Mouse (Mus musculus) adrenal gland, adult (tissue): ENCODE measurements at regions not wholly inside any gene's neighbourhood (a gene's known extent, or its start where the extent isn't known, plus 50 kb on each side); places are given as distances from the start of the nearest gene placed in this dataset.

ENCODE experiments used
- DNase-seq, 2 experiments: peaks; one replicate each; pipeline ENCODE4 v3.0.0; 2022 to 2023; ENCODE audit warnings: low spot score in 1 of 2; ENCODE audit not compliant: inconsistent age in 2 of 2

DNA sequence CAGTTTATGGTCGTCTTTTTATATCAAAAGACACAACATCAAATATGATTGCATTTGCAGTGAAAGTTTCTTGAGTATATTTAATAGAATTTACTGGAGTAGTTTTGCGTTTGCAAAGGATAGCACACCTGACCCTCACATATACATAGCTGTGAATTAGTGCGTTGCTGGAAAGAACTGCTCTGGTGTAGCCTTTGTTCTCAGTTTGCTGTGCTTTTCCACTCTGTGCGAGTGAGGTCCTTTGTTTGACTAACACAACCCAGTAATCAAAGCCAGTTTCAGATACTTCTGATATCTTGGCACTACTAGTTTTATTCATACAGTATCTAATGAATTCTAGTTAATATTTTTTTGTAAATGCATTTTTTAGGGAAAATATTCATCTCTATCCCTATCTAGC lies 84.7 kb downstream of the Trim52 start:
- DNase-seq, result no peak

DNA sequence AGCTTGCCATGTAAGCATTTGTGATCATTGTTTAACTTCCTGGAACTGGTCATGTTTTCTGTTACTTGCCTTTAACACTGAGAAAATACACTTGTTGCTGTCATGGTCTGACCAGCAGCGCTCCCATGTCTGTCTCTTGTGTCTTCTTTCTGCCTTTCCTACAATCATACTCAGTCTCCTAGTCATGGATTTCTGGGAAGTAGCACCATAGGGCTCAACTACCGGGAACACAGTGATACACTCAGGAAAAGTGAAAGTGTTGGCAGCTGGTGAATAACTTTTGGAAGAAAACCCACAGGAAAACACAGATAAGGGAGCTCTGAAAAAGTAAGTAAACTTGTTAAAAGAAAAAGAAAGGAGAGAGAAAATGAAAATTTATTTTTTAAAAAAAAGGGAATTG lies 87.6 kb downstream of the Trim52 start:
- no peak for DNase-seq

DNA sequence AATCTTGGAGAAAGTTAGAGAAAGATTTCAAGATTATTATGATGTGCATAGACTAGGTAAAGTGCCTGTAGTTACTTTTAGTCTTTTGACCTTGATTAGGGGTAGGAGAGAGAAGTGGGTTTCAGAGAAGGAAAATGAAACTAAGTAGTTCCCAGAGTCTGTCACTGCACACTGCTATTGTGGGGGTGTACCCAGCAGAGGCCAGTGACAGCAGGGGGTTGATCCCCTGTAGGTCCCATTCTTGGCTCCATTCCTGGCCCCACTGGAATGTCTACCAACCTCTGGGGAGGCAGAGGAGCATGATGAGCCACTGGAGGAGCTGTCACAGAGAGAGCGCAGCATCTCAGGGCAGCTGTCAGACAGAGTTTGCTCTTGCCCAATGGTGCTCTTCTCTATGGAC lies 88.1 kb downstream of the Trim52 start:
- DNase-seq, result no peak

DNA sequence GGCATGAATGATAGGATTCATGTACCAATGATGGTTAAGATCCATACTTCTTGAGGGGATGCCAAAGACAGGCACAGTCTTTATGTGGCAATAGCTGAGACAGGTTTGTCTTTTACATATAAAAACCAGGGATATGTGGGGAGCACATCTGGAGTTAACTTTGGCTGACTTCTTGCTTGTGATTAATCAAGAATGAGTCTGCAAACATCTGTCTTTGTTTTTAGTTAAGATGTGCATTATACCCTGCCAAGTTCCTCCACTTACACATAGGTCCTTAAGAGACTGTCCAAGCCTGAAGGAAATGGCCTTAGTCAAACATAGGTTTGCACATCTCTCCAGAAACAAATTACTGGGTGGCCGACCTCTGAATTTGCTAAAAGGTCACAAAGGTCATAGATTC lies 91.8 kb downstream of the Trim52 start:
- DNase-seq, result no peak

DNA sequence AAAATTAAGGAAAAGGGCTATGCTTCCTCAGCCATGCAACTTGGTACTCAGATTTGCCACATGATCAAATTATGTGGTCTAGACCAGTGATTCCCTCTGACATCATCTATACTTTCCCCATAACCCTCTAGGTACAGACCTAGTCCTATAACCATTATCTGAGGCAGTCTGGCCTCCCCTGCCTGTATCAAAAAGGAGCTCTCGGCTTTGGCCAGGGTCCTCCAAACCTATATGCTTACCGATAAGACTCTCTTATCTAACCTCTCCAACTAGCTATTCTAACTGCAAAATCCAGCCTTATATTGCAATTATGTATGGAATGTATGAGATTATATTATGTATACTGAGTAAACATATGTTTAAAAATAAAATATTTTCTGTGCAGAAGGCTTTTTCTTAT lies 93.1 kb downstream of the Trim52 start:
- DNase-seq, result no peak

DNA sequence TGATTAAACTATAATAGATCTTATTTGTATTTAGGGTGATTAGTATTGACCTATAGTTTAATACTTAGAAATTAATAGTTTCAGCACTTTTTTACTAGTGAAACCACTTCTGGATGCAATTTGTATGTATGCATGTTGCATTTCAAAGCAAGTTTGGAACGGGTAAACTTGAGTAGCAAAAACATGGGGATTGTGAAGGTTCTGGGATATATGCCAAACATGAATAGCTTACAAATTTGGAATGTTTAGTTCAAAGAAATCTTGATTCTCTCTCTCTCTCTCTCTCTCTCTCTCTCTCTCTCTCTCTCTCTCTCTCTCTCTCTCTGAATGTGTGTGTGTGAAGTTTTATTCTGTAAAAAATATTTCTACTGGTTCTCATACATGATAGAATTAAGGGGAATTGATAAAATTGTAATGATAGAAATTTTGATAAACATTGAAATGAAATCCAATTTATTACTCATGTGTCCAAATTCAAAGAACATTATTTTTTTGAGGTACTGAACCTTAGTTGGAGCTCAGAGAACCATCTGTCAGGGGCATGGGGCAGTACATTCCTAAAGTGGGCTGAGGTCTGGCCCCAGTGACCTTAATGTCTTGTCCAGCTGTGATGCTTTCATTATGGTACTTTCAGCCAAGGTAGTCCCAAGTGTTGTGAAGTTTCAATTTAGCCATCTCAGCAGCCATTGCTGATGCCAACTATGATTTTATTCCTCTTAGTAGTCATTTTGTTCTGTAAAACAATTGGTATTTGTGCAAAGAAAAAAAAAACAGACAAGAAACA lies 93.7 kb downstream of the Trim52 start:
- DNase-seq, result no peak

DNA sequence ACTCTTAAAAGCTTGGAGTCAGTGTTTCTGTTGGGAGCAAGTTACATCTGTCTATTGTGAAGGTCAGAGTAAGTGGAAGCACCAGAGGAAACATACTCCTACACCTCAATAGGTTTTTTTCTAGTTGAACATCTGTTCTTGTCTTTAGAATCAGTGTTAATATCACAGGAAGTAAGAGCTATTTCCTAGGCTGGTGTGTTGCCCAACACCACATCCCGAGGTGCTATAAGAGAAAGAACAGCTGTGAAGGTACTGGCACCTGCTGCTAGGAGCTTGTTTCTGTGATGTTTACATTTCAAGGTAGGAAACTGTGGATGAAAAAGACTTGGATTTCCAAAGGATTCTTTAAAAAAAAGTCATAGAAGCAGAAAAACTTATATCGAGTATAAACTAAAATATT lies 105.1 kb downstream of the Trim52 start:
- DNase-seq, result no peak

DNA sequence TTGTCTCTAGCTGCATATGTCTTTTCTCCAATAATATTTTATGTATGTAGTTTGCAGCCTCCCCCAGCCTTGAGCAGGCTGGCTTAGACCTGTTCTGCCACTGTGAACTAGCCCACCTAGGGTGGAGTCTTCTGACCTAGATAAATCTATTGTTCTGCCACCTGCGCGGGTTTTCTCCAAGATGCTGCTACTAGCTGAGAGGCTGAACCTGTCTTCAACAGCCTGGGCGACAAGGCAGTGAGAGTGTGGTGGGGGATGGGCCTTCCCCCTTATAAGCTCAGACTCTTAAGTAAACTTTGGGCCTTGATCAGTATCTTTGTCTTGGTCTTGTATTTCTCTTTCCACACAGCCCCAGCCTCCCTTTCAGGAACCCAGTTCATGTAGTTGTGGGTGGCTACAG lies 111.7 kb downstream of the Trim52 start:
- no peak for DNase-seq

DNA sequence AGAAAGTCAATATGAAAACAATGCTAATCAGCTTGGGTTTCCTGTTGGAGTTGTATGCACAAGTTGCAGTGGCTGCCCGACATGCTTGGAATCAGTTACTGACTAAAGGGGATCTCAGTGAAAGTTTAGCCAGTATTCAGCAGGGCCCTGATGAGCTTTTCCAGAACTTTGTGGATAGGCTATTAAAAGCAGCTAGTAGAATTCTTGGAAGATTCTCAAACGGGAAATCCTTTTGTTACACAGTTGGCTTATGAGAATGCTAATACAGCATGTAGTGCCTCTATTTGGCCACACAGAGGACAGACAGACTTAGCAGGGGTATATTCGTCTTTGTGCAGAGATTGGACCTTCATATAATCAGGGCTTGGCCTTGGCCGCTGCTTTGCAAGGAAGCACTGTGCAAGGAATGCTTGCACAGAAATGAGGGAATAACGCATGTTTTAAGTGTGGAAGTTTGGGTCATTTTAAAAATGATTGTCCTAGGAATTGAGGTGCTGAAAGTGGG lies 113.3 kb downstream of the Trim52 start:
- DNase-seq, result no peak

DNA sequence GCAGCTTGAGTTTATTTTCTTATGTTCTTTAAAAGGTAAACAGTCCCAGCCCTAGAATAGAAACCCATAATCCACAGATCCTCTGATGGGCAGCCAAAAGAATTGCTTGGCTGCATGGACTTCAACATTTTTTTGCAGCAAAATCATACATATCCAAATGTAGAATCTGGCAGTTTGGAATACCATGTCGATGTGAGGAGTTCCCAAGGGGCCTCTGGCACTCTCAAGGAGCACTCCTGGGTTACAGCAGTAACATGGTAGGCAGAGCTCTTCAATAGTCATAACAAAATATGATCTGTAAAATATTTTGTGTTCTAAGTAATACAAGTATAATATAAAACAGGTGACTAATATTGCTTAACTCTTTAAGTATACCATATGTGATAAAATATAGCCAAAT lies 119.4 kb downstream of the Trim52 start:
- no peak for DNase-seq

DNA sequence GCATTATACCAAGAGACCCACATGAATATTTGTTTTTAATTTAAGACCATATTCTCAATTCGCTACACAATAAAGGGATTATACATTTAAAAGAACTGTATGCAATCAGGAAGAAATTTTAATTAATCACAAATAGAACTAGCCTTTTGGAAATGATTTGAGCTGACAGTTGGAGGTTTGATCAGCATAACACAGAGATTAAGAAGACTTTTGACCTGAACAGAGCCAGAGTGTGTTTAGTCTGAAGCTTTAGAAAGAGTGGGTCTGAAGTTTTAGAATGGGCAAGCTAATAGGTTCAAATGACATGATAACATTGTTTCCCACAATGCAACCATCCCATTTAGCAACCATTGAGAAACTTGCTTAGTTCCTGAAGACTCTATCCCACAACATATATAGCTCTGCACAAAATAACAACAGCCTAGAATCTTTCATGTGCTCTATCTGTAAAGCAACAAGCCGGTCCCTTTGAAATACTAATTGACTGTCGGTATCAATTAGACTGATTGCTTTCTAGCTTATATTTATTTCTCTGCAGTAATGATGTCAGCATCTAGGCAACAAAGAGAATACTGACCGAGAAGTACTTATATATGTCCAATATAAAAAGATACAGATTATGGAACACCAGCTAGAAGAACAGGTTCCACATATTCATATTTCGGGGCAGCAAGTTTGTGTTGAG lies 135.9 kb downstream of the Trim52 start:
- DNase-seq, result no peak

DNA sequence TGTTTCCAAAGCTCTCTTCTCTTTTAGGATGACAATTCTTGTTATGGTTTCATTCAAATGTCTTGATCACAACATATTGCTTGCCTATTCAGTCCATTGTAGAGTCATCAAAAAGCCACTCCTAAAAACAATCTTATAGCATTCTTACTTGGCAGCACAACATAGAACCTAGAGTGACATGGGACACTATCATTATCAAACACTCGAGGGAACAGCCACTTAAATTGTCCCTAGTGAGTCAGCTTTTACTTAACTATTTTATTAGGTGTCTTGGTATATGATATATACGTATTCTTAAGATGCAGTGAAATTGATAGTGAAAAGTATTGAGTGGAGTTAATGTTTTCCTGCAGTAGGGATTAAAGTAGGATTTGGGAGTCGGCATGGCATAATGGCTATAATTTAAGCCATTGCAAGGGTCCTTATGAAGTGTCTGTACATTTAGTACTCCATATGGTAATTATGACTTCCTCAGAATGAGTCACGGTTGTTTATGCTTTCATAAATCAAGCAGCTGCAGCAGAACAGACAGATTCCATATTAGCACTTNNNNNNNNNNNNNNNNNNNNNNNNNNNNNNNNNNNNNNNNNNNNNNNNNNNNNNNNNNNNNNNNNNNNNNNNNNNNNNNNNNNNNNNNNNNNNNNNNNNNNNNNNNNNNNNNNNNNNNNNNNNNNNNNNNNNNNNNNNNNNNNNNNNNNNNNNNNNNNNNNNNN lies 153.6 kb downstream of the Trim52 start:
- no peak for DNase-seq

DNA sequence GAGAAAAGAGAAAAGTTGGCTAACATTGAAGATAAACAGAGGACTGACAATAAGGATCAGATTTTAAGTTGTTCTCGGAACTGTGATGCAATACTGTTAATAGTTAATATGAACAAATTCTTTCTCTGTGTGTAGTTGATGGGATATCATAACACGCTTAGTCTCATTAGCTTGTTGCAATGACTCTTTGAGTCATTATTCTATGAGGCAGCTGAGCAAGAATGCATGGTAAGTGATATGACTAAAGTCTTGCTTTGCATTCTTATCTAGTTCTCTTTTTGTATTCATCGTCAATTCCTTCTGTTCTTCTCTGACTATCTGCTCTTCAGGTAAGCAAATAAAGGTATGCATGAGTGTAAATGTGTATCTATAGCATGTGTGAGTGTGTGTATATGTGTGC lies 159.3 kb downstream of the Trim52 start:
- DNase-seq, result no peak

DNA sequence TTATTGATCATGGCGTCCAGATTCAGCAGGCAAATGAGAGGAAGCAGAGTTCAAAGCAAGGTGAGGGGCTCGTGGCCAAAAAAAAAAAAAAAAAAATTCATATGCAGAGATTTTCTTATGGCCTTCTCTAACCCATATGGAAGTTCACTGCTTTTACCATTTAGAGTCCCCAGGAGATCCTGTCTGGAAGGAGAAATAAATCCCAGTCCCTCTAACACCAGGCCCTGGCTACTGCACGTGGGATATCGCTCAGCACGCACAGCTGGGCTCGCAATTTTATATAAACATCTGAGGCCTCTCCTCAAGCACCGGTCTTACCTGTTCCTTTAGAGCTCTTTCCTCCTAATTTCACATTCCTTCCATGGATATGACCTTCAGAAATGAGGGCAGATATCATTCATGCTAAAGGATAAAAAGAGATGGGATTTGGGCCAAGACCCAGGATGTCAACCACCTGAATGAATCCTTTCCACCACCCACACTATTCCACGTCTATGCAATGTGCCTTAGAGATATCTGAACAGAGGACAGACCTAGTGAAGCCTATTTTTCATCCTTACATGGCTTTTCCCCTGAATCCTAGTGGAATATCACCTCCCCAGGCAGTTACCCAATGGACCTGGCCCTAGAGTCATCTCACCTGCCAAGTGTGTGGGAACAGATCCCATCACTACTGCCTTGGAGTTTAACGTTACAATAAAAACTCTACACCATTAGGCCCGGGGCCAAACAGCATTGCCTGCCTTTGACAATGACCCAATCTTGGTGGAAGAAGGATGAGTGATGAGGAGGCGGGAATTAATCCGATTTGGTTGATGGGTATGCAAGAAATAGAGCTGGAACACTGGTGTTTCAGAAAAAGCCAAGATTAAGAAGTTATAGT lies 161.9 kb downstream of the Trim52 start:
- DNase-seq, result peak in 1 of 2 experiments; percentile 35

DNA sequence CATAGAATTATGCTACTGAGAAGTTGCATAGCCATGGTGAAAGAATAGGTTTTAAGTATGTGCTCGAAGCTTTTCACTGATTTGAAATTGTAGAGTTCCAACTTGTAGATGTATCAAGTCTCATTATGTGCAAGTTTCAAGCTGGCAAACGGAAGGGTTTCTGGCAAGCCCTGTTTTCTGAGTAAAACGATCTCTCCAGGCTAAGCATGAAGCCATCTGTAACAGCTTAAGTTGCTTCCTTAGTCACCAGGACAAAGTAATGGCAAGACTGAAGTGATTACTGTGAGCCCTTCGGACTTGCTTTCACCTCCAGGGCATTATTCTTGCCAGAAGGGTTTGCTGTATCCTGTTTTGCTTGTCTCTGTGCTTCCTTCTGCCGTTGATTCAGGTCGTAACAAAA lies 163.7 kb downstream of the Trim52 start:
- no peak for DNase-seq

DNA sequence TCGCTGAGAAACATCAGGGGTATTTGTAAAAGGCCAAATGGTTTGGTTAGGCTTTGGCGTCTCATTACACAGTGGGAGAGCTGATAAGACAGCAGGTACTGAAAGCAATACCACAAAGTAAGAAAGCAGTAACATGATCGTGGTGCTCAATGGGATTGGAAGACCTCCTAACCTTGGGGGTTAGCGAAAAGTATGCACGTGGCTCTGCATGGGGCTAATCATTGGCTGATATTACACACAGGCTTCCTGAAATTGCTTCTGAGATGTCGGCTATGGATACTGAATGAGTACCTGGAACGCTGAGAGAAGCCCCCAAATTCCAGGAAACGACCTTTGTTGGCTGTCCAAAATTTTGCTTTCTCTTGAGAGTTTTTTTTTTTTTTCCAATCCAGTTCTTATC lies 207.6 kb downstream of the Trim52 start:
- no peak for DNase-seq

DNA sequence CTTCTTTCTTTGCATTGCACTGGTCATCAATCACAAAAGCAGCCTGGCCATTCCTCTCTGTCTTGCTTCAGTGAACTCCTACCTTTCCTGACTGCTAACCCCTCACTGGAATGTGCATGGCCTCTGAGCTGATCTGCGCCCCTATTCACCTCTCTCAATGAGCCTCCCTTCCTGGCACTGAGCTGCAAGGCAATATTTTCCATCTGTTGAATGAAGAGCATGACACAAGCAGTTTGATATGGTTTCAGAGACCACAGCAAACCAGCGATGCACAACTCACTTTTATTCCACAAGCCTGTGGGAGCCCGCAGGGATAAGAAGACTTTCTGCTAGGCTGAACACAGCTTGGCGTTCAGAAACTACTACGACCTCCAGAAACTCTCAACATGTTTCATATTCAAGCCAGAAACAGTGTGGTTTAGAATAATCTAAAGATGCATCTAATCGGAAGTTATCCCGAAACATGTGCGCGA lies 208.1 kb downstream of the Trim52 start:
- DNase-seq, result no peak

DNA sequence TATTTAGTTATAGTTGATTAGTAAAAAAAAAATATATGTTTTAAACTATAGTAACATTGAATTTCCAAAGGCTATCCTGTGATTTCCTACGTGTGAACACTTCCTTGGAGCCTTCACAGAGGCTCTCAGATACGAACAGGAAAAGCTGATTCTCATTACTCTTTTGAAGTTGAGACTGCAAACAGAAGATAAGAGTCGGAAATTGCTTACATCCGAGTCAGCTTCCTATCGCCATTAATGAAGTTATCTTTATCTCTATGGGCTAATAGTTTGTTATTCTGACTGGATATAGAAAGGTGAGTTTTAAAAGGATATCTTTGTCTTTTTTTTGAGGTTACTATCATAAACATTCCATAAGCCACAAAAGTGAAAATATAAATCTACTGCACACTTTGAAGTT lies 212.8 kb downstream of the Trim52 start:
- DNase-seq, result no peak

DNA sequence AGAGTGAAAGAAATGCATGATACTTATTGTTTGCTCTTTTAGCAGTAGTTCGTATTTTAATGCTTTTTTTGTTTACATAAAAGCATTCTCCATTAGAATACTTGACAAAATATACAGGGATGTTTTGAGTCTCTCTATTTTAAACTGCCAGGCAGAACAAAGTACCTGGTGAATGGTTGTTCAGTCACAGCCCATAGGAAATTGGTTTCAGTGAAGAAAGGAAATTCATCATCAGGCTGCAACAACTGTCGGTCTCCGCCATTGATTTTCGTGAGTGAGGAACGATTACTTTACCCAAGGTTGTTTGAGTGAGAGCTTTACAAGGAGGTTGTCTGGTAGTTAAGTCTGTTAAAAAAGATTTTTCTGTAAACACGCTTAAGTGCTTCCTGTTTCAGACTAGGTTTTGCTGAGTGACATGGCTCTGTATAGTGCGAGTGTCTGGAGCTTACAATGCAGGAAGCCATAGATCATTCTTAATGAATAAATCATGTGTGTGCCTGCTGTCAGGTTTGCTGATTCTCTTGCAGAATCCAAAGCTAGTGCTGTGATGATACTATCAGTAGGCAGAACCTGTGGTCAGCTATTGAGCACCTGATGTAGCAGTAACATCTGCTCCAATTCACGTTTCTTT lies 221.8 kb downstream of the Trim52 start:
- no peak for DNase-seq
